Mouse (Mus musculus): Measurements from ENCODE around the gene Abcb9.

Abcb9 gene

GRCm38 (mm10) chr5:124031068-124031955 lies 64.3 kb downstream of the Abcb9 start:
- no peak for DNase-seq (ENCODE audit: low spot score)

DNA sequence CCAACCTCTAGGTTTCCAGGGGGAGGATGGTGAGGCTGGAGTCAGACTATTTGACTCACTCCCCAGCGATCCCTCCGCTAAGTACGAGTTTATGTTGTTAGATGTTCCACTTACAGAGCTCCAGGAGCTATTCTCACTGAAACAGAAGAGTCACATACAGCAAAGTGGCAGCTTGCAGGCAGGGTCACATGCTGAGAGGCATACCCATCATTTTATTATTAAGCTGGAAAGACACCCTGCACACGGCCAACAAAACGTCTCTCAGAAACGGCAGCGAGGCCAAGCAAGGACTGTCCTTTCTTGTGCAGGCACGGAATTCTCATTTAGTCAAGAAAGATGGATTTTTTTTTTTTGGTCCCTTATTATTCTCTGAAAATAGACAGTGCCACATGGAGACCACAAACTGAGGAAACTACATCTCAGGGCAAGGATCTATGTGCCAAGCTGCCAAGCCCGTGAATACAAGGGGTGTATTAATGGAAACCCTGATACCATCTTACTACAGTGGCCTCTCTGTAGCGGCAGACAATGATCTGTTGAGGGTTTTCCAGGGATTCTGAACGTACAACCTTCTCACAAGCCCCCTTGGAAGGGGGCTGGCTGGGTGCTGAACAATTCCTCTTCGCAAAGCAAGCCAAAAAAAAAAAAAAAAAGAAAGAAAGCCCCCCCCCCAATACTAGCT lies 65.1 kb downstream of the Abcb9 start:
- DNase-seq (ENCODE audit: low spot score) = no peak

DNA sequence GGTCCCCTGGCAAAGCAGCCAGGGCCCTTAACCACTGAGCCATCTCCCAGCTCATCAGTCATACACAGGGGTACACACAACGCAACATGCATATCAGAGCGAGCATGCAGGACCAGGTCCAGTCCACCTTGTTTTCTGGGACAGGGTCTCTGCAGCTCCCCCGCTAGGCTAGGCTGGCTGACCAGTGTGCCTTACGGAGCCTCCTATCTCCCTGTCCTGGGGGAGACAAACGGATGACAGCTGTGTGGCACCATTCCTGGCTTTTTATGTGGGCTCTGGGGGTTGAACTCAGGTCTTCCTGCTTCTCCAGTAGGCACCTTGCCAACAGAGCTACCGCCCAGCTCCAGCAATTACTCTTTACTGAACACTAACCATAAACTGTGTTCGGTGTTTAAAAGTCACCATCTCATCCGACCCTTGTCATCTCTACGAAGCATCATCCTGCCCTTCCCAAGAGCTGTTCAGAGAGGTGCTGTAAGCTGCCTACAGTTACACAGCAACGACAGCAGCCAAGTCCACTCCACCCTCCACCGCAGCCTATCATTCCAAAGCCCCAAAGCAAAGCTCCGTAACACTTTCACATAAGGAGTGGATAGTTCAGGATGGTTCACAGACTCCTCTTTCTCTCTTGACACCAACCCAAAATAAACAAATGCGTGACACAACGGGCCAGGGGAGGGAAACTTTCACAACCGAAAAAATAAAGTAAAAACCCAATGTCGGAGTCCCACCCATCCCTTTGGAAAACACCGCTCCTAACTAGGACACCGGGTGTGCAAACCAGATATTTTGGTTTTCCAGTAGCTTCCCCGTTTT lies 66.2 kb downstream of the Abcb9 start:
- no peak for DNase-seq (ENCODE audit: low spot score)

GRCm38 (mm10) chr5:124028680-124029079 lies 66.9 kb downstream of the Abcb9 start:
- DNase-seq (ENCODE audit: low spot score) = no peak

- no peak for DNase-seq (ENCODE audit: low spot score)
Measured at GRCm38 (mm10) chr5:124027702-124028470, 67.7 kb downstream of the Abcb9 start.

GRCm38 (mm10) chr5:124026568-124026967 lies 69.0 kb downstream of the Abcb9 start:
- no peak for DNase-seq (ENCODE audit: low spot score)

DNA sequence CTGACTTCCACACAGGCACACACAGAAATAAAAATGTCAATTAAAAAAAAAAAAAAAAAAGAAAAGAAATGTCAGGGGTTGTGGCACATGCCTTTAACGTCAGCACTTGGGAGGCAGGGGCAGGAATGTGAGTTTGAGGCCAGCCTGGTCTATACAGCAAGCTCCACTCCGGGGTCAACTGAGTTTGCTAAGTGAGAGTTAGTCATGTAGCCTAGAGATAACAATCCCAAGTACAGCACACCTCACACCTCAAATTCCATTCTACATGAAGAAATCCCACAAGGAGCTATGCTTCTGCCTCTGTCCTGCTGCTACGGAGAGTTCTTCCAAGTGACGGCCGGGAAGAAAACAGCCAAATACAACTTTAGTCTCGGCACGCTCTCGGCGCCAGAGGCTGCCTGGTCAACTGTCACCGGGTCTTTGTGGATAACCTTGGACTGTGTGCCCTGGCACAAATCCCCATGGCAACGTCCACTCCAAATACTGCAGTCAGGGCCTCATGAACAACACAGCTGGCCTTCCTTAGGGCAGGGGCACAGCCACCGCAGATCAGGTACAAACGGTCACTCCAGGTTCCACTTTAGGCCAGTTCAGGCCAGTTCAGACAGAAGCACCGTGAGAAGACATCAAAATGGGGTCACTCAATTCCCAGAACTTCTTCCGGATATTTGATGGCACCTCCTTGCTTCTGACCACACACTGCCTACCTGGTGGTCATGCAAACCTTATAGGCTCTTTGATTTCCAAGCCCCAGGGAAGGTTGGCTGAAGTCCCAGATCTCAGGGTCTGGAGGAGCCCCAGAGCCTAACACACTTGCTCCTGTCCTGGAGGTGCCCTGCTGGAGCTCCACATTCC lies 69.8 kb downstream of the Abcb9 start:
- DNase-seq (ENCODE audit: low spot score) = no peak

DNA sequence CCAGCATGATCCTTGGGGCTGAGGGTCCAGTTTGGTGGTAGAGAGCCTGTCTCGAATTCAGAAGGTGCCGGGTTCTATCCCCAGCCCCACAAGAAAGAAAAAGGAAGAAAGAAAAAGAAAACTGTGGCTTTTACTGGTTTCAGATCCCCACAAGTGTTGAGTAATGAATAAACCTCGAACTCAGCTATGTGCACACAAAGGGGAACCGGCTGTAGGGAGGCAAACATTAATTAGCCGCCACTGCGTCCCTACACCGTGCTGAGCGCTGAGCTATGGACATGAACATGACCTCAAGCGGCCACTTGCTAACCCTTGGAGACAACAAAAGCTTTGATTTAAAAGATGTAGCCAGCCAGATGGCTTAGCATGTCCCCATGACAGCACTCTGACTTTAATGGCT lies 70.5 kb downstream of the Abcb9 start:
- no peak for DNase-seq (ENCODE audit: low spot score)

DNA sequence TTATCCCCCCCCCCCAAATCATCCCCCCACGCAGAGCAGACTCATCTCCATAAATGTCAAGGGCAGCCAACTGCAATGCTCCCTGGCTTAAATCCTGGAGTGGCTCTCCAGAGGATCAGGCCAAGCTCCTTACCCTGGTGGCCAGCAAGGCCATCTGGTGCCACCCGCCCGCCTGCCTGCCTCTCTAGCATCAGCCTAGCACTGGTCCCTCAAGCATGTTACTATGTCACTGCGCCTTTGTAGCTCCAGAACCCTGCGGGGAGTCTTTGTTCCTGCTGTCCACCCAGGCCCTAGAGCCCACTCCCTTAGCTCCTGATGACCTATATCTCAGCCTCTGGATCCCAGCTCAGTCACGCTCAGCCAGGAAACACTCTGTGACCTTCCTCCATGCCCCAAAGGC lies 70.9 kb downstream of the Abcb9 start:
- no peak for DNase-seq (ENCODE audit: low spot score)

- no peak for DNase-seq (ENCODE audit: low spot score)
Measured at GRCm38 (mm10) chr5:124022365-124022764, 73.2 kb downstream of the Abcb9 start.

DNA sequence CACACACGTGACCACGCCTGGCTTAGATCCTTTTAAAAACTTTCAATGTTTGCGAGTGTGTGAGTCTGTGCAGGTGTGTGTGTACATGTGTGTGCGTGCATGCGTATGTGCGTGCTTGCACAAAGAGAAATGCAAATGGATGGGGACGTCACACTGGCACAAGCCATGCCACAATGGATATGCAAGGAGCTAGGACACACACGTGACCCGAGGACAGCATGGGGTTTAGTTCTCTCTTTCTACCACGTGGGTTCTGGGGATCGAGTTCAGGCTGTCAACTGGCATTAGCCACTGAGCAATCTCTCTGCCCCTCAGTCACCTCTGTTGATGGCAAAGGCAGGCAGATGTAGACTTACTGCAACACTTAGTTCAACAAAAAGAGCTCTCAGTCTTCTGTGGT lies 73.9 kb downstream of the Abcb9 start:
- DNase-seq (ENCODE audit: low spot score) = no peak

DNA sequence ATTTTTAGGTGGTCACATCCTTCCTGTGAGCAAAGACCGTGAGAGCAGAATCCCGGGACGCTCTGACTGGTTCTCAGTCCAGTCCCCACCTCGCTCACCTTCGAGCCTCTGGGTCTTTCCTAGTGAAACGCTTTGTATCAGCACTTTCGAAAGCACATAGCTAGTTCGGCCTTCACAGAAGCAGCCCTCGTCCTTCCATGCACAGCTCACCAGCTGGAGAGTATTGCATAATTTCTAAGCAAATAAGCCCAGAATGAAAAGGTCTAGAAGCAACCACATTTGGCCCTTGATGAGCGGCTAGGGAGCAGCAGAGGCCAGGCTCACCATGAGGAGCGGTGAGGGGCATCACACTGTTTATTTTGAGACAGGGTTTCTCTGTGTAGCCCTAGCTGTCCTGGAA lies 74.5 kb downstream of the Abcb9 start:
- DNase-seq (ENCODE audit: low spot score) = no peak

GRCm38 (mm10) chr5:124019348-124020216 lies 76.0 kb downstream of the Abcb9 start:
- DNase-seq (ENCODE audit: low spot score) = no peak

DNA sequence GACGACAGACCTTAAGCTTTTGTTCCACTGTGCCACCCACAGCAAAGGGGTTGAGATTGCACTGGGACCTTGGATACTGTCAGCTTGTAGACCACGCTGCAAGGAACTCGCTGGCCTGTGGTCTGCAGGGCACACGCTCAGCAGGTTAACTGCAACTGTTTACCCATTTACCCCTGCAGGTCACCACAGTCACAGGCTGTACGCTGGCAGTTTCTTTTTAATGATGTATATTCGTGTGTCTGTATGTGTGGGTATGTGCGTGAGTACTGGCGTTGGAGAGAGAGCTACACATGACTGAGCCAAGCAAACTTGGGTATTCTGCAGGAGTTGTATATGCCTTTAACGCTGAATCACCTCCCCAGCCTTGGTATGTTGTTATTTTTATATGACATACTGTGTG lies 76.9 kb downstream of the Abcb9 start:
- no peak for DNase-seq (ENCODE audit: low spot score)

- no peak for DNase-seq (ENCODE audit: low spot score)
Measured at GRCm38 (mm10) chr5:124017941-124018340, 77.7 kb downstream of the Abcb9 start.

GRCm38 (mm10) chr5:124016291-124016821 lies 79.2 kb downstream of the Abcb9 start:
- no peak for DNase-seq (ENCODE audit: low spot score)

DNA sequence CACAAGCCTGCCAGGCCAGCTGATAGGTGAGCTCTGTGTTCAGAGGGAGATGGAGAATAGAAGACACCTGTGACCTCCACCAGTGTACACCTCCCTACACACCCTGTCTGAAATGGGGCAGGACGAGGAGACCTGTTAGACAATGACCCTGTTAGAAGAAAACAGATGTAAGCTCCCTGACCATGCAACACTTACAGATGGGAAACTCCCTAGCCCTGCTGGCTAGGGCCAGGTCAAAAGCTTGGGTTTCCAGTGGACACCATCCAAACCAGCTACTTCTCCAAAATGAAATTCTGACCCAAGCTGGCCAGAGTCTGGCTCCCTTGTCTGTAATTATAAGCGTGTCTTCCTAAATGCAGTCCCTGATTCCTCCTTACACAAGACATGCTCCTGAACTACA lies 79.9 kb downstream of the Abcb9 start:
- no peak for DNase-seq (ENCODE audit: low spot score)

DNA sequence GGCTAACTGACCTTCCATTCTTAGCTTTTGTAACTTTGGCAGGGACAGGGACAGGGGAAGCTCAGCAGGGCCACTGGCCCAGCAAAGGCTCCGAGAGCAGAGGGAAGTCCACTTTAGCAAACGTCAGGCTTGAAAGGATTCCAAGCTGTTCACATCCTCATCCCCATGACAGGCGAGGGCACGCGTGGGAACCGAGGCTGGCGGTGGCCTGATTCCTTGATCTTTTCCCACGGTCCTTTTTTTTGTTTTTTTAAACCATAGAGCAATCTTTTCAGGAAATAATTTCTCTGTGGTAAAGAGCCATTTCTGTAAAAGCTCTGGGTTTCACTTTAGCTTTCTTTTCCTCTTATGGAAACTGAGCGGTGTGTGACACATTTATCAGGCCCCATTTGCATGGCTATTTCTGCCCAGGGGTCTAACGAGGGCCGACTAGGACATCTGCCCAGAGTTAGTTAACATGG lies 80.8 kb downstream of the Abcb9 start:
- DNase-seq (ENCODE audit: low spot score) = no peak

DNA sequence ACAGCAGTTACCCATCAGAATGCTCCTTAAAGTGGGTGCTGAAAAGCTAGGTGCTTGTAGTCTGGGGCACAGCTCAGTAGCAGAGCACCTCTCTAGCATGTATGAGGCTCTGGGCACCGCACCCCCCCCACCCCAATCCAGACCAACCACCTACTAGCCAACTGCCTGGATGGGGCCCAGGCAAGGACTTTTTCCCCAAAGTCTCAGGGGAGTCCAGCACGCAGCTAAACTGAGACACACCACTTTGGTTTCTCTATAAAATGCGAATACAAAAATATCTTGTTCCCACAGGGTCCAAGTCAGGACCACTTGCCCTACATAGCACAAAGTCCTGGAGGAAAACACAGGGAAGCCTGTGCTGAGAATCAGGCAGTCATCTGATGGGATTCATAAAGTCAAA lies 81.4 kb downstream of the Abcb9 start:
- DNase-seq (ENCODE audit: low spot score) = no peak

- no peak for DNase-seq (ENCODE audit: low spot score)
Measured at GRCm38 (mm10) chr5:124013747-124014146, 81.9 kb downstream of the Abcb9 start.
